Mouse (Mus musculus): ENCODE results near the gene Neurog3.
A peak's percentile ranks its signal among the peaks of the same experiment; 100 is the strongest.

Gene Neurog3

DNA sequence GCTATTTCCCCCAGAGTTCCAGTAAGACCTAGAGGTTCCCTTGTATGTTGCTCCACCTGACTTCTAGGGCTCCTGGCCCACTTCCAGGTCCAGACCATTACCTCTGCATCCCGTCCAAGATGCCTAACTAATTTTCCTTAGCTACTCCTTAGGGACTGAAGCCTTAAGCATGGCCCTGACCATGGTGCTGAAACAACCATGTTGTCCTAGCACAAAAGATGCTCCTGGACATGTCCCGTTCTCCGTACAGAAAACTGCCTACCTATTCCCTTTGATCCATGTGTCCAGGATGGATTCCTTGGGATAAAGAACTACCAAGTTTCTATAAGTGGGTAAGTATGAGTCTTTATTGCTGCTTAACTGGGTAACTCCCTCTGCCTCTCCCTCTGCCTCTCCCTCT is 5.2 kb downstream of the Neurog3 start:
- no peak for DNase-seq

DNA sequence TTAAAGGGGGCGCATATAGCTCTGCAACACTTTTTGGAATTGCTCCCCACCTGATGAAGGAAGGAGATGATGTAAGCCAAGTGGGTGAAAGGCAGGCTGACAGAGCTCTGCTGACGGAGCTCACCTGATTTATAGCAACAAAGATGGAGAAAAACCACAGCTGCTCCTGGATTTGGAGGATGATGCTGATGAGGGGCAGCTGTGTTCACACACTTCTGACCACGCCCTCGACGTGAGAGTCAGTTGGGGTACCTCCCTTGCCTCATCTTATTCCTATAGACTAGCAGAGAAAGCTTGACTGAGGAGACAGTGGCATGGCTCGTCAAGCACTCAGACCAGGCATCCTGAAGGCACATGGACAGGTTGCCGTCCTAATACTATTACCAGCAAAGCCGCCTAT is 10.9 kb downstream of the Neurog3 start, which contains the start of gene Fam241b:
Fam241b (minus strand) TSS at position 101 of the 400 bp plus-strand sequence.
- DNase-seq = no peak

DNA sequence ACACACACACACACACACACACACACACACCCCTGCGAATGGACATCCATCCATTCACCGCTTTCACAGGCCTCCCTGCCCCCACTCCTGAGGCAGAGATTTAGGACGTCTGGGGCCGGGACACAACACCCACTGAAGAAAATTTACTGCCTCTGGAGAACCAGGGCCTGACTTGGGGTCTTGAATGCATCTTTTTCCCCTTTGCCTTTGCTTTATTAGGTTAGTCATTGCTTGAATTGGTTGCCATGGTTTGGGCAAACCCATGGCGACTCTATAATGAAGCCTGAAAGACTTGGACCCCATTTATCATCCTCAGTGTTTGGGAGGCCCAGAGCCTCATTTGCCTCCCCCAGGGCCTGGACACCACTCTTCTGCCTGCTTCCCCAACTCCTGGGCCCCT is 13.1 kb downstream of the Neurog3 start:
- DNase-seq = no peak

DNA sequence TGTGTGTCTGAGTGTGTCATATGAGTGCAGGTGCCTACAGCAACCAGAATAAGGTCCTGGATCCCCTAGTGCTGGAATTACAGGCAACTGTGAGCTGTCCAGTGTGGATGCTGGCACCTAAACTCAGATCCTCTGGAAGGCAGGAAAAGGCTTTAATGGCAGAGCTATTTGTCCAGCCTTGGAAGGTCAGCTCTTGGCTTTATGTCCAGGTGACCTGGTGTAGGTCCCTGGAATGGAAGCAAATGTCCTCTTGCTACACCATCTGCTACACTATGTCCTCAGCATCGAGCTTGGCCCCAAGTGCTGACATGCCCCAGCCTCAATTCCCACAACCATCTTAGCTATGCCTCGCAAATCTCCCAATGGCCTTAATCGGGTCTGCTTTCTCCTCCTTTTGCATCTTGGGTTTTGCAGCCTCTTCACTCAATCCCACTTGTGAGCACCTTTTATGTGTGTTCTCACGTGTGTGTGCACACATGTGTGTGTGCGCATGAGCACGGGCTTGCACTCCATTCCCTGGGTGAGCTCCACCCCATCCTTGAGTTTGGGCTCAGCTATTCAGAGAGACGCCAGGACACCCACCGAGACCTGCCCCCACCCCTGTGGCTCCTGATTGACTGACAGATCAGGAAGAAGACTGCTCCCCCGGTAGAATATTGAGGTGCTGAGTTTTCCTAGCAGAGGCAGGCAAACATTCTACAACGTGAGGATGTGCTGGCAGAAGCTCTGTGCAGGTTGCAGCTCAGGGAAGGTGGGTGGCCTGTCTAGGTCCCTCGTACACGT is 14.8 kb downstream of the Neurog3 start:
- no peak for DNase-seq

DNA sequence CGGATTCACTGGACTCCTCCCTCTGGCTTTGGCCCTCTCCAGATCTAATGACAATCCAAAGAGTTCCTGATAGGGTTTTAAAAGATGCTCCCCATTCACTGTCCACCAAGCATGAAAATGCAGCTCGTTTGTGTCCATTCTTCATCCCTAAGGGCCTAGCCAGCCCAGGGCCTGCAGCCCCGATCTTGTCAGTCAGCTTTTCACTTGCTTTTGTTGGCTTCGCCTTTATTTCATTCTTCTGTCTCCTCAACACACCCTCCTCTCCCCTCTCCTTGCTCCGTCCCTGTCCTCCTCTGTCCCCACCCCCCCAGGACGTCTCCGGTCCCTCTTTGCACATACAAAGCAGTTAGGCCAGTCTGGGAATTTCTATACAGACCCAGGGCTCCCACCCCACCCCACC is 17.0 kb downstream of the Neurog3 start:
- DNase-seq = no peak

DNA sequence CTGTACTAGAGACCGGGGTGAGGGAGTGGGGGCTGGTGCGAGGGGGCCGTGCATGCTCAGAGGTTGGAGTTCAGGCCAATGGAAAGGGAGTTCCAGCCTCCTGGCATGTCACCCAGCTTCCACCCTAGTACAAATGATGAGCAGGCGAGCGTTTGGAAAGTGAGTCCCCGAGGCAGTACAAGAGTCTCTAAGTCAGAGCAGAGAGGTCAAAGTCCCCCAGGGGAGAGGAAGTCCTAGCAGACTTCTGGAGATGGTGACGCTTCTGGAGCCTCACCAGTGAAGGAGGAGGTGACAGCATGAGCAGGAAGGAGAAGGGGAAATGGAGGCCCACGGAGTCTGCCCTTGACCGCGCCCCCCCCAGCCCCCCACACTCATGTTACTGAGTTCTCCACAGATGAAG is 29.5 kb downstream of the Neurog3 start:
- no peak for DNase-seq

DNA sequence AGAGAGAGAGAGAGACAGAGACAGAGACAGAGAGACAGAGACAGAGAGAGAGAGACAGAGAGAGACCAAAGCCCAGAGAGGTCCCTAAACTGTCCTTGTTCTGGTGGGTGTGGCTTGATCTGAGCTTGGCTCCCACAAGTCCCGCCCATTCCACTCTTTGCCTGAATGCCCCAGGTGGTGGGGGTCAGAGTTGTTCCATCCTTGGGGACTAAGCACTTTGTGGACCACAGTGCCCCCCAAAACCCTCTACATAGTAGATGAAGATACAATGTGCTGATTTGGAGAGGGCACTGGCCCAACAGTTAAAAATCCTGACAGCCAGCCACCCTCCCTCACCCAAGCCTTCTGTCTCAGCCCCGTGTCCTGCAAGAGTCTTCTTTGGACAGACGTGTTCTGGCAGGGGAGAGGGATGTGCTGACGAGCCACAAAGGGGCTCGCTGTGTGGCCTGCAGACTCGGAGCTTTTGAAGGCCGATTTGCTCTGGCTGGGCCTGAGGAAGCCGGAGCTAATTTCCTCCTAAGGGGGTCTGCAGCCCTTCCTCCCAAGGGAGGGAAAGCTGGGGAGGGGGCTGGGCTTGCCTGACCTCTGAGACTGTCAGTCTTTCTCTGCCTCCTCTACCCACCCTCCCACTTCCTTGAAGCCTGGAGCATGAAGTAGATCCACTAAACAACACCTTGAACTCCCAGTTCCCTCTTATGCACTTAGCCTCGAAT is 40.1 kb downstream of the Neurog3 start:
- DNase-seq = no peak

DNA sequence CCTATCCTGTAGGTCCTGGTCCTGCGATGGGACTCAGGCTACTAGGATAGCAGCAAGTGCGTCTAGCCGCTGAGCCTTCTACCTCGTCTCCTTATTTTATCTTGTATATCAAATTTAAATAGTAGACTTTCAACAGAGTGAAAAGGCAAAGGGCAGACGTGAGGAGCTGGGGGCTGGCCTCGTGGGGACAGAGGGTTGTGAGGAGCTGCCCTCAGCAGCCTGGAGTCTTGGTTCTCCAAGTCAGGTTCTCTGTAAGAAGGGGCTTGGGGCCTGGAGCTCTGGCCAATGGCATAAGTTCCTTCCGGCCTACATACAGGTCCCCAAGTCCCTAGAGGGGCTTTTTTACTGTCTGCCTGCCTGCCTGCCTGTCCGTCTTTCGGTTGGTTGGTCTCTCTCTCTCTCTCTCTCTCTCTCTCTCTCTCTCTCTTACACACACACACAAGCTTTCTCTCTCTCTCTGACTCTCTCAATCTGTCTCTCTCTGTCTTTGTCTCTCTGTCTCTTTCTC is 41.1 kb downstream of the Neurog3 start:
- no peak for DNase-seq

DNA sequence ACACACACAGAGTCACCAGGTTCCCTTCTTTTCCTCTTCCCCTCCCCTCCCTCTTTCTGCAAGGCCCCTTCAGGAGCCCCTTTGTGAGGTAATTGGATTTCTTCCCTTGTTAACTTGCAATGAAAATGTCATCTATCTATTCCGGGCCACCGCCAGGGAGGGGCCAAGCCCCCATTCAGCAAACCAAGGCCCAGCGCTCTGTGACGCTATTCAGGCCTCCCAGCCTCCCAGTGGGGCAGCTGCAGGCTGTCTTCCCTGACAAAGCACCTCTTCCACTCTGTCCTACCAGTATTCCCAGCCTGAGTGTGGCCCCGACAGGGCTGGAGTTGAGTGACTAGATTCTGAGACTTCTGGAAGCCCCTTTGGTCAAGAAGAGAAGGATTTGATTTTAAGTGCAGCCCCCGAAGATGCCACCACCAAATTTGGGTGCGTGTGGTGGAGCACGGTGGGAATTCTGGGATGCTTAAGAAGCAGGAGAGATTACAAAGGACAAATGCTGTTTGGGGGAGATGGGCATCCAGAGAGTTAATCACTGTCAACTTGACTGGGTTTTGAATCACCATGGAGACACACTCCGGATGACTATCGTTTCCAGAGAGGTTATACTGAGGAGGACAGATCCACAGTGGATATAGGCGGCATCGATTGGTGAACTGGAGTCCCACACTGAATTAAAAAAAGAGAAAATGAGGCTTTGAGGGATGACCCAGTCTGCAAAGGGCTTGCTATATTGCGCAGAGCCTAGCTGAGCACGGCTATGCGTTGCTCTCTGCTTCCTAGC is 41.8 kb downstream of the Neurog3 start:
- no peak for DNase-seq

DNA sequence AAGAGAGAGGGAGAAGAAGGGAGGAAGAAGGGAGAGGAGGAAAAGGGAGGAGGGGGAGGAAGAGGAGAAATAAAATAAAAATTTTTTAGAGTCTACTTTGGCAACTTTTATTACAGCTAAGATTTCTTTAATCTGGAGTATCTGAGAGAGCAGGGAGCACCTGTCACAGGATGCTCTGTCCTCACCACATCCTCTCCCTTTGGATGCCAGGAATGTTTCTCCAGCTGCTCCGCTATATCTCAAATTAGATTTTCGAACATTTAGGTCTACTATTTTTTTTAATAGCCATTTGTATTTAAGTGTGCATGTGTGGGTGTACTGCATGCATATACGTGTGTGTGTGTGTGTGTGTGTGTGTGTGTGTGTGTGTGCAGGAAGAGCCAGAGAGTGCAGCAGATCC is 47.1 kb downstream of the Neurog3 start:
- no peak for DNase-seq

DNA sequence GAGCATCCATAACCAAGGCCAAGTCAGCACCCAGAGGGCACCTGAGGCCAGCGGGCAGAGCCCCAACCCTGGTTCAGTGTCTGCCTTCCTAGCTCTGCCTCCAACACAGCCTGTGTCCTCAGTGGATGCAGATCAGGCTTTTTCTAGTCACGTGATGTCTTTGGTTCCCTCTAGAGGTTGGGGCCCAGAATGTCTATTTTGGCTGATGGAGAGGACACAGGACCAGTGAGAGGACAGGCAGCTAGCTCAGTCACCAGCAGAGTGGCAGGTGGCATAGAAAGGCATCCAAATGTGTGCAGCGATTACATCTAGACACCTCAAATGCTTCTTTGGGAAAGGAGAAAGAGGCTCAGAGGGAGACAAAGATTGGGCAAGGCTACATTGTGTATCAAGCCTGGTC is 48.8 kb downstream of the Neurog3 start:
- DNase-seq = no peak

DNA sequence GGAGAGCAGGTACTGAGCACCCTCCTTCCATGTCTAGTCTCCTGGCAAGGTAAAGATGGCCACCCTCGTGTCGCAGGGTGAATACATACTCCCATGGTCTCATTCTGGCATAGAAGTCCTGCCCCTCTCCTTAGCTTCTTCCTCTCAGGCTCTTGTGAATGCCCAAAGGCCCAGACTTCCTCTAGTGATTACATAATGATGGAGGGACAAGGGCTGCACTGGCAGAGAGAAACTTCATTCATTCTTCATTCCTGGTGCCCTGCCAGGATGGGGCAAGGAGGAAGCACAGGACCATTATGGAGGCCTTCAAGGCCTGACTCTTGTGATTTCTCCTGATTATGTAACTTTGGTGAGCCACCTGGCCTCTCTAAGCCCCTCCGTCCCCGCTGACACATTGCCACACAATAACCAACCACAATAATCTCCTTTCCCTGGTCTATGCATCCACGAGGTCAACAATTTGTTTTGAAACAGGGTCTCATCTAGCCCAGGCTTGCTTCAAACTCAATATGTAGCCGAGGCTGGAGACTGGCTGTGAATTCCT is 49.7 kb downstream of the Neurog3 start:
- no peak for DNase-seq

DNA sequence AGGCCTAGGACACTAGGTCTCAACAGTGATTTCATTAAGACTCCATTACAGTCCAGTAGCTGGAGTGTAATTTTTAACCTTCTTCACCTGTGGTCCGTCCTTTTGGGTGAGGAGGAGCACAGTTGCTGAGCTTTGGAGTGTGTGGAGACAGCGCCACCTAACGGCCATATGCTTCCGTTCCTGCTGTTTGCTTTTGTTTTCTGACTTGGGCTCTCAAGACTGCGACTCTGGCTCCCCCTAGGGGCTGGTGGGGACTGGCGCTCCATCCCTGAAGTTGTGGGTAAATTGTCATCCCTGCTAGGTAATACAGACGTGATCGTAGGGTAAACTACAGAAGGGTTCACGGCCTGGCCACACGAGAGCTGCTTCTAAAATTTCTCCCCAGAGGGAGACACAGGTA is 50.2 kb downstream of the Neurog3 start:
- DNase-seq = peak; percentile 88 to 93

Data from thymus, postnatal 36 days (tissue).